Mouse (Mus musculus) liver, embryonic 14.5 days (tissue): ENCODE data around the gene Adgrl3.

Experiments used
- CTCF ChIP-seq: IDR thresholded peaks from 2 replicates; pipeline ENCODE4 v1.5.1; 2016; ENCODE audit warnings: antibody characterized with exemption, low read depth, control low read depth
- EP300 ChIP-seq: IDR thresholded peaks from 2 replicates; pipeline ENCODE4 v1.6.1; 2016; ENCODE audit warnings: antibody characterized with exemption, low read depth

DNA sequence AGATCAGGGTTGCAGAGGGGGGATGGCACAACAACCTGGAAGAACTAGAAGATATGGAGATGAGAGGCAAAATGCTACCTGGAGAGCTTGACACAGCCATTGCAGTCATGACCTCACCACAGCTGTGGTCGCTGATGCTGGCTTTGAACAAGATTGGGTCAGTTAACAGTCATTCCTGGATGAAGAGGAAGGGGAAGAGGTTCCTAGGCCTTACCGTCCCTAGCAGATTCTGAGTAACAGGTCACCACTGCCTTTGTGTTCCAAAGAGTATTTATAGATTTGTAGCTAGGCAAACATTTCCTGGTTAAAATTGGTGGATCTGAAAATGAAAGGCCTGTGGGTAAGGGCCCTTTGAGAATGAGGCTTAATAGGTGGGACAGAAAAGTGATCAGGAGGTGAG, 618.5 kb downstream of the Adgrl3 start:
- TF ChIP-seq CTCF (no peak), EP300 (no peak)
